Mouse (Mus musculus) hindbrain, embryonic 14.5 days (tissue): ENCODE results near the gene Ndufaf5. TPM values are rescaled to one million over a fixed set of nuclear protein-coding genes. Genes with fewer than 3 reads are reported as not detected.
"Not testable (repeated sequence)": the region's sequence is repeated elsewhere in the genome, so short reads cannot be mapped to it uniquely, and the experiment has no call there.

ENCODE experiments used
- ATAC-seq: fragments of 200-750 bp; cut with Nextera tagmentation; 2 replicates; pipeline ENCODE4 v1.8.0; 2017; ENCODE audit warnings: moderate number of reproducible peaks, mild to moderate bottlenecking, moderate TSS enrichment, moderate library complexity; ENCODE audit not compliant: low FRiP score
- DNase-seq: peaks from one replicate; pipeline ENCODE4 v3.0.0-alpha.2; 2015; ENCODE audit warnings: low spot score
- H3K27ac ChIP-seq: fragments of 300-500 bp; sonication (generic); 2 replicates; pipeline ENCODE4 v1.5.1; 2014; ENCODE audit warnings: mild to moderate bottlenecking, moderate library complexity
- H3K27me3 ChIP-seq: fragments of 300-500 bp; sonication (generic); 2 replicates; pipeline ENCODE4 v1.6.1; 2014; ENCODE audit warnings: mild to moderate bottlenecking, low read length, mixed read lengths; ENCODE audit not compliant: control insufficient read depth, insufficient read depth
- H3K36me3 ChIP-seq: fragments of 300-500 bp; sonication (generic); replicated peaks from 2 replicates; pipeline ENCODE4 v1.6.1; 2014; ENCODE audit not compliant: control insufficient read depth, insufficient read depth
- H3K4me1 ChIP-seq: fragments of 300-500 bp; sonication (generic); replicated peaks from 2 replicates; pipeline ENCODE4 v1.6.1; 2014; ENCODE audit warnings: antibody characterized with exemption, low read length, mixed read lengths; ENCODE audit not compliant: control insufficient read depth, insufficient read depth
- H3K4me2 ChIP-seq: fragments of 300-500 bp; sonication (generic); replicated peaks from 2 replicates; pipeline ENCODE4 v1.6.1; 2014; ENCODE audit warnings: mild to moderate bottlenecking, moderate library complexity
- H3K4me3 ChIP-seq: fragments of 300-500 bp; sonication (generic); replicated peaks from 2 replicates; pipeline ENCODE4 v1.5.1; 2014; ENCODE audit warnings: mild to moderate bottlenecking, low read length
- H3K9ac ChIP-seq: fragments of 300-500 bp; sonication (generic); 2 replicates; pipeline ENCODE4 v1.6.1; 2014
- H3K9me3 ChIP-seq: fragments of 300-500 bp; sonication (generic); 2 replicates; pipeline ENCODE4 v1.6.1; 2016; ENCODE audit warnings: low read length; ENCODE audit not compliant: control insufficient read depth
- WGBS: fragments of 180-500 bp; shearing (Covaris S2); extraction: QIAGEN DNeasy Blood & Tissue Kit; methylation state at CpG from one replicate; pipeline ENCODE4 v1.1.7; 2014; 5-methylcytosine and 5-hydroxymethylcytosine counted together
- polyA plus RNA-seq: library from polyadenylated mRNA; unstranded; fragments of >200 nt; fragmentation: Nextera tagmentation; extraction: Ambion mirVana; gene quantifications from 2 replicates; pipeline ENCODE4 v1.2.1, GENCODE M21; 2014

Gene Ndufaf5
- 61.7 and 62.3 TPM in 2 replicates for polyA plus RNA-seq

DNA sequence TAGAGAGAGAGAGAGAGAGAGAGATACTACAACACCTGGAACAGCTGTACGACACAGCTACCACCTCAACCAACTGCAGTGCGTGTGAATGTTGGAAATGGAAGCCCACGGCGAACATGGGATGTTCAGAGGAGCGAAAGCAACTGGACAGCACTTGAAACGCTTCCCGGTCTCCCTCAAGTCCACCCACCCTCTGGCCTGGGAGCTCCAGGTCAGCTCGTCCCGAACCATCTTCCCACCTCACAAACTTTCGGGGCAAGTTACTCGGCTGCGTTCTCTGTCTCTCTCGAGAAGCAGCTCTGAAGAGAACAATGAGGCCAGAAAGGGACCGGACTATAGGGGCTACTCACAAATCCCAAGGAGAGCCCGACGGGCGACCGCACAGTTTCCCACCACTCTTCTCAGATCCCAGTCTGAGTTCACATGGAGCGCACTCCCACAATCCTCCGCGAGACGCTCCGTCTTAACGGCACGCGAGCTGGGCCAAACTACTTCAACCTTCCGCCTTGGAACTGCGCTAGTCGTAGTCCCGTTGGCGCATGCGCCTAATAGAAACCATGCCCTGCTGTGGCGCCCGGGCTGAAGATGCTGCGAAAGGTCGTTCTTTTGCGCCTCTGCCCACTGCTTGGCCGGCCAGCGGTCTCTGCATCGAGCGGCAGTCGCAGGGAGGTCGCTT, at the start of gene Ndufaf5, which contains the start of gene Esf1:
Ndufaf5 (plus strand) TSS at position 523 of the 676 bp plus-strand sequence.
Esf1 (minus strand) TSS at position 438 of the 676 bp plus-strand sequence.
- Histone ChIP-seq H3K4me1 (peaks cover 12% of the 10 kb centered on the region), H3K4me2 (peak within 1 kb of the TSS; percentile 86), H3K27ac (peak within 1 kb of the TSS; percentile 68), H3K36me3 (peaks cover 25% of the 10 kb centered on the region), H3K4me3 (peak within 1 kb of the TSS; percentile 63), H3K9ac (peak within 1 kb of the TSS; percentile 67), H3K9me3 (no peaks in the 10 kb centered on the region), H3K27me3 (no peaks in the 10 kb centered on the region)
- under 1% methylated on average over 43 of the region's 43 CpGs for WGBS
- peak; percentile 99 for DNase-seq
- peak; percentile 99 for ATAC-seq

DNA sequence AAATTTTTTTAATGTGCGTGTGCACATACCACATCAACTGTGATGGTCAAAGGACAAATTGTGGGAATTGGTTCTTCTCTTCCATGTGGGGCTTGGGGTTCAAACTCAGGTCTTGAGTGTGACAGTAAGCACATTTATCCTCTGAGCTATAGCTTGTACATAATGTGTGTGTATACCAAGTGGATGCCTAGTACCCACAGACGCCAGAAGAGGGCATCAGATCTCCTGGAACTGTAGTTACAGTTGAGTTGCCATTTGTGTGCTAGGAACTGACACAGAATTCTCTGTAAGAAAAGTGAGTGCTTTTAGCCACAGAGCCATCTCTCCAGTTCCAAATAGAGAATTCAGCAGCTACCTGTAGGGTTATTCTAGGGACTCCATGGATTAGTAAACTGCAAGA, 44.9 kb upstream of the Ndufaf5 start:
- Histone ChIP-seq H3K27me3 (no peaks in the 10 kb centered on the region), H3K4me3 (no peak overlapping the region), H3K27ac (no peak overlapping the region), H3K36me3 (peaks cover 62% of the 10 kb centered on the region), H3K4me2 (no peak overlapping the region), H3K9ac (no peak overlapping the region), H3K9me3 (no peaks in the 10 kb centered on the region), H3K4me1 (no peaks in the 10 kb centered on the region)
- ATAC-seq (no peak), DNase-seq (no peak)
- WGBS = 92% methylated on average over 2 of the region's 2 CpGs

DNA sequence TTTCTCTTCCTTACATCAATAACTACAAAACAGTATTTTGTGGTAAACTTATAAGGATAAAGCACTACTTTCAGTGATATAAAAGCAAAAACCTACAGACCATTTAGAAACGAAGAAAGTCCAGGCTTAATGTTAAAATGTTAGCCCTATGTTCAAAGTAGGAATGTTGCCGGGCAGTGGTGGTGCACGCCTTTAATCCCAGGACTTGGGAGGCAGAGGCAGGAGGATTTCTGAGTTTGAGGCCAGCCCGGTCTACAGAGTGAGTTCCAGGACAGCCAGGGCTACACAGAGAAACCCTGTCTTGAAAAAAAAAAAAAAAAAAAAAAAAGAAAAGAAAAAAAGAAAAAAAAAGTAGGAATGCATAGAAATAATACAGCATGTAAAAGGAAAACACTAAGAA, 18.7 kb upstream of the Ndufaf5 start, which contains the start of gene Gm17374:
Gm17374 (plus strand) TSS at position 301 of the 400 bp plus-strand sequence.
- H3K4me1 ChIP-seq, H3K9me3 ChIP-seq, H3K9ac ChIP-seq, H3K27ac ChIP-seq, H3K27me3 ChIP-seq, H3K4me3 ChIP-seq, H3K4me2 ChIP-seq, DNase-seq, ATAC-seq: not testable (repeated sequence)
- H3K36me3 ChIP-seq = peaks cover 62% of the 10 kb centered on the region
- WGBS = 94% methylated on average over 4 of the region's 4 CpGs

DNA sequence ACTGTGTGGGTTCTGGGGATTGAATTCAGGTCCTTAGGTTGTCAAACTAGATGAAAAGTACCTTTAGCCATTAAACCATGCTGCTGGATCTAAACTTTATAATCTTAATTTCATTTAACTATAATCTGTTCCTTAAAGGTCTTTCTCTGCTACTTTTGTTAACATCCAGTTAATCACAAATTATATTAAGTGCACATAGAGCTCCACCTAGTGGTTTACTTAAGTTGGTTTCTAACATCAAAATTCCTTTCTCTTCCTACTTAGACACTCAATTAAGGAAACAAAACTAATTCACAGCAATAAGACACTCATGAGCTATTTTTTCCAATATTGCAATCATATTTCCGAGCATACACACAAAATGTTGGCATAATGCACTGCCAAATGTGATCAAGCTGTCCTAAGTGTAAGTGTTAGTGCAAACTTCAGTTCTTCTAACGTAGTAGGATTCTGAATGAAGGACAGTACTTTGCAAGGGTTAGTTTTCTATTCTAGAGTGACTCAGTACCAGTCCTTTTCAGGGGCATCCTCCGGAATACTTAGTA, 11.2 kb upstream of the Ndufaf5 start:
- Histone ChIP-seq H3K27ac (no peak overlapping the region), H3K4me2 (no peak overlapping the region), H3K4me1 (no peaks in the 10 kb centered on the region), H3K9ac (no peak overlapping the region), H3K4me3 (no peak overlapping the region), H3K27me3 (no peaks in the 10 kb centered on the region), H3K36me3 (peaks cover 61% of the 10 kb centered on the region), H3K9me3 (no peaks in the 10 kb centered on the region)
- DNase-seq = peak; percentile 76
- WGBS = 81% methylated on average over 3 of the region's 3 CpGs
- no peak for ATAC-seq

DNA sequence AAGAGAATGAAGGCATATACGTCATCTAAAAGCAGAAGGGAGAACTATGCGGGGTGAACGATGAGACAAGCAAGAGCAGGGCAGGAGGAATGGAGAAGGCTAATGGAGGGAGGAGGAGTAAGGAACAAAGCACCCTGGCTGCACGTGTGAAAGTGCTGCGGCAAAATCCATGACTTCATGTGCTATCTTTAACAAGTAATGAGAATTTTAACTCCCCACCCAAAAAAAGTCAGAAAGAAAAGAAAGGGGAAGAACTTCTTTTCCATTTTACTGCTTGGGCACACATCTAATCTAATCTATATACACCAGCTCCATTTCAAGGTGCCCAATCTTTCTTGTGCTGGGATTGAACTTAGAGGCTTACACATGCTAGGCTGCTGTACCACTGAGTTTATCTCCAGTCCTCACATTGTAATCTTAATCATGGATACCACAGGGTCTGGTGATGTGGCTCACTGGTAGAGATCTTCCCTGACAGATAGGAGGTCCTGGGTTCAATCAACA, 7.0 kb upstream of the Ndufaf5 start:
- Histone ChIP-seq H3K9me3 (no peaks in the 10 kb centered on the region), H3K27ac (no peak overlapping the region), H3K4me2 (no peak overlapping the region), H3K9ac (no peak overlapping the region), H3K27me3 (no peaks in the 10 kb centered on the region), H3K4me3 (no peak overlapping the region), H3K4me1 (no peaks in the 10 kb centered on the region), H3K36me3 (peaks cover 48% of the 10 kb centered on the region)
- WGBS = 91% methylated on average over 5 of the region's 5 CpGs
- no peak for DNase-seq
- no peak for ATAC-seq

DNA sequence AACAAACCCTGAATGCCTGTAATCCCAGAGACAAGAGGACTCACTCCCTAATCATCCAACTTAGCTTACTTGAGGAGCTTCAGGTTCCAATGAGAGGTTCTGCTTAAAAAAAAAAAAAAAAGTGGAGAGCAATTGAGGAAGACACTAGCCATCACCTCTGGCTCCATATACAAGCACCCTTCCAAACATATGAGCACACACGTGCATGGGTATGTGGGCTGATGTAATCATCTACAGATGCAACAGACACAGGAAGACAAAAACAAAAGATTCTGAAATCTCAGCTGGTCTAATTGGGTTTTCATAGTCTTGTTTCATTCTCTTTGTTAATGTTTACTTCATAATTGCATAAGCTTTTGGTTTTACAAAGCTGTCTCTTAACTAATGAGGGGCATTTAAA, 1.4 kb upstream of the Ndufaf5 start:
- peaks cover 12% of the 10 kb centered on the region for H3K4me1 ChIP-seq
- no peak overlapping the region for H3K9ac ChIP-seq
- H3K36me3 ChIP-seq = peaks cover 28% of the 10 kb centered on the region
- DNase-seq (no peak), ATAC-seq (no peak)
- no peak overlapping the region for H3K4me3 ChIP-seq
- no peaks in the 10 kb centered on the region for H3K27me3 ChIP-seq
- H3K9me3 ChIP-seq = no peaks in the 10 kb centered on the region
- WGBS = 94% methylated on average over 1 of the region's 1 CpGs
- no peak overlapping the region; the same call in 1 of the 2 replicates for H3K4me2 ChIP-seq
- H3K27ac ChIP-seq = no peak overlapping the region

DNA sequence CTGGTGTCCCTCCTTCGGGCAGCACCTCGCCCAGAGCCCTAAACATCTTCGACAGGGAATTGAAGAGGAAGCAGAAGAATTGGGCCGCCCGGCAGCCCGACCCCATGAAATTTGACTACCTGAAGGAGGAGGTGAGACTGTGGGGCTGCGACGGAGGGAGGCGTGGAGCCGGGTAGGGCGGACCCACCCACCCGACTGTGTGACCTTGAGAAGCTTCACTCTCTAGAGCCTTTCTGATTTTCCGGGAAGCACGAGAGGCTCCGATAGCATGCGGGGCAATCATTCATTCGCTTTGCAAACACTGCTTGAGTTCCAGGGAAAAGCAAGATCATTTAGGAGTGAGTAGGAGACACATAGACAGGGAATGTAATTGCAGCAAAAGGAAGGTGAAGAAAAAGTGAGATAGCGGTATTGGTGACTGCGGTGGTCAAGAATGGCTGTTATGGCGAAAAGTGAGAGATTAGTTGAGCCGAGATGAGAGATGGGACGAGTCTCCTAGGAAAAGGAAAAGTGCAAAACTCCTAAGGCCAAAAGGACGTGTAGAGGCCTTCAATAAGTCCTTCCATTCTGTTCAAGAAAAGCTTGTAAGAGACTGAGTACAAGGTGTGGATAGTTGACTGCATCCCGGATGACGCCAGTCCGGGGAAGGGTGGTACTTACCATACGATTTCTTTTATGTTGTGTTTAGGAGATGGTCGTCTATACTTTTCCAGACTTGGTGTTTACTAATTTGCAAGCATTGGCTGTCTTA, 529 bp downstream of the Ndufaf5 start:
- DNase-seq (no peak), ATAC-seq (peak; percentile 89)
- Histone ChIP-seq H3K9ac (peak overlapping the region; percentile 67), H3K36me3 (peaks cover 31% of the 10 kb centered on the region), H3K9me3 (no peaks in the 10 kb centered on the region), H3K27me3 (no peaks in the 10 kb centered on the region), H3K4me1 (peaks cover 12% of the 10 kb centered on the region), H3K4me3 (peak overlapping the region; percentile 63), H3K27ac (peak overlapping the region; percentile 68), H3K4me2 (peak overlapping the region; percentile 86)
- 9% methylated on average over 28 of the region's 28 CpGs for WGBS

DNA sequence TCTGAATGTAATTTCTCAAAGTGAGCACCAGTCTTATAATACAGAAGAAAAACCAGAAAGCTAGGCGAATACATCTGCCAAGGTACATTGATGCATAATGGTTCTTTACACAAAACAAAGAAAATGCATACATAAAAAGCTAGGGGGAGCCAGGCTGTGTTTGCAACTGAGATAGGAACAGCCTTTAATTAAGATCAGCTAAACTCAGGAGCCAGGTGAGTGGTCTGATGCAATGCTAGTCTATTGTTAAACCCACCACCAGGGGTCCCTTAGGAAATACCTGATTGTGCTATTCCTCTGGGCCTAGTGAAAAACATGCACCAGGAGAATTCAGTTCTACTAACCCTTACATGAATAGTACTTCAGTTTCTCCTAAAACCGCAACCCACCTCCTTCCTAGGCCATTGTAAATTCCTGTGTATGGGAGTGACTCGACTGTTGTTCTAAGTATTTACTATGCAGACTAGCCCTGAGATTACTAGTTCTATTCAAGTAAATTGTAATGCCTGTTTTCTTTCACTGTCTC, 15.3 kb downstream of the Ndufaf5 start:
- not testable (repeated sequence) for DNase-seq, H3K27ac ChIP-seq, H3K4me3 ChIP-seq, H3K4me1 ChIP-seq, H3K9me3 ChIP-seq, ATAC-seq, H3K27me3 ChIP-seq, H3K4me2 ChIP-seq, H3K9ac ChIP-seq
- H3K36me3 ChIP-seq = peaks cover 60% of the 10 kb centered on the region
- 94% methylated on average over 3 of the region's 3 CpGs for WGBS

DNA sequence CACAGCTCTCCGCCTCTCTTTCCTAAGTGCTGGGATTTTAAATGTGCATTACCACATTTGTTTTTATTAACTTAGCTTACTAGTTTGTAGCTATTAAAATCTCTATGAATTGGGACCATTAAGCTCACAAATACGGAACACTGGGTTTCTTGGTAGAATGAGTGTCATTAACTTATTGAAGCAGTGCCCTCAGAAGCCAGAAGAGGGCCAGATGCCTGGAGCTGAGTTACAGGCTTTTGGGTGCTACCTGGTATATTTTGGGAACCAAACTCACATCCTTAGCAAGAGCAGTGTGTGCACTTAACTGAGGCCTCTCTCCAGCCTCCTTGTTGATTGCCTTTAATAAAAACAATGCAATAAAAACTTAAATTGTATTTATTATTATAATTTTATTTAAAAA, 30.3 kb downstream of the Ndufaf5 start:
- DNase-seq = no peak
- ATAC-seq = no peak
- Histone ChIP-seq H3K4me2 (no peak overlapping the region), H3K36me3 (peaks cover 70% of the 10 kb centered on the region), H3K27ac (no peak overlapping the region), H3K9me3 (no peaks in the 10 kb centered on the region), H3K9ac (no peak overlapping the region), H3K4me3 (no peak overlapping the region), H3K27me3 (no peaks in the 10 kb centered on the region), H3K4me1 (no peaks in the 10 kb centered on the region)
- 88% methylated on average over 2 of the region's 2 CpGs for WGBS
